Mouse (Mus musculus): ENCODE measurements around the gene Rnft2. TPM values are rescaled to one million over a fixed set of nuclear protein-coding genes. Genes with fewer than 3 reads are reported as not detected.
A peak's percentile ranks its signal among the peaks of the same experiment; 100 is the strongest.

Rnft2 gene
- total RNA-seq, 2 experiments from 2014 or later: 84.9 to 92.1 TPM

GRCm38 (mm10) chr5:118175137-118175536 lies 69.8 kb downstream of the Rnft2 start:
- DNase-seq (ENCODE audit: low spot score in 2 of 2): no peak

DNA sequence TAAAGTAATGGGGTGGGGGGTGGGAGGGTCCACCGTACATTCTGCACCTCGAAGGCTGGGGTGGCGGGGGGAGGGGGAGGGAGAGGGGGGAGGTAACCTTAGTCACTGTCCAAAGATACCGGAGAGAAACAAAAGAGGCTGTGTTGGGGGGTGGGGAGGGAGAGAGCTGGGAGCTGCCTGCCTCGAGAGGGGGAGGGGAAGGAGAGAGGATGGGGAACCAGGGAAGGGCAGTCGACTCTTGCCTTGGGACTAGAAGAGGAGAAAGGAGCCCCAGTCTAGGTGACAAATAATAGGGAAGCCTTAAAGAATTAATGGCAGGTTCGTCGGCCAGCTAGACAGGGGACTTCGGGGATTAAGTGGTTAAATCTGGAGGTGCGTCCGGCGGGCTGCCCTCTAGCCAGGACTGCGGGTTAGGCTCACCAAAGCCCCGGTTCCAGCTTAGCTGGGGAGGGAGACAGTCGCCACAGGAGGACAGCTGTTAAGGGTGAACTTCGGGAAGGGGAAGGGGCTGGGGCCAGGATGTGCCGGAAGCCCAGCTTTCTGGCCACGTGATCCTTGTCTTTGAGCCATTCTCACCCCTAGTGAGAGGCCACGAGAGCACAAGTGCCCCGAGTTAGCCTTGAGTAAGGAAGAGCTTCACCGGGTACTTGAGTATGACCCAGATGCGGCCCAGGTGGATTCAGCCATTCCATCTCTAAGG lies 70.5 kb downstream of the Rnft2 start:
- DNase-seq (ENCODE audit: low spot score in 2 of 2): no peak

DNA sequence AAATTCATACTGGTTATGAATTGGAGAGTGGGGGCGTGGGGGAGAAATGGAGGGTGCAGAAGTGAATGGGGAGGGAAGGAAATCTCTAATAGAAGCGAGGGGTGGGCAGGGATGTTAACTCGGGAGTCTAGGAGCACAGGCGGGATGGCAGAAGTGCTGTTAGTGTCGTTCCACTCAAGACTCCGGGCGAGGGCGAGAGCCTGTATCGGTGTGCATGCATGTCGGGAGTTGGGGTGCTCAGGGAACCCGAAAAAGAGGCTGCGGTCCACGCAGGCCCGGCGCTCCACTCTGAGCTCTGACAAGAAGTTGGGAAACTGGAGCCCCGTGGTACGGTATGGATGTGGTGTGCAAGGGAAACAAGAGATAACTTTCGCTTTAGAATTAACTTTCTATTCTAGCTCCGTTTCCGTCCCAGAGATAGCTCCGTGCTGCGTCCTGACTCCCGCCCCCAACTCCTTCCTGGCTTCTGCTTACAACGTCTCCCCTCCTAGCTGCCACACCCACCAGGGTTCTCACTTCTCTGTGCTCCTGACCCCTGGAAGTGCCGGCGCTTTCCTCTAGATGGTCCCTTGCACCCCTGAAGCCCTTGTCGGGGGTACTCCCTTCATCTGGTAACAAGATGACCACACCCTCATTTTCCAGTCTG lies 72.7 kb downstream of the Rnft2 start:
- DNase-seq (ENCODE audit: low spot score in 2 of 2): no peak

- DNase-seq (ENCODE audit: low spot score in 2 of 2): no peak
Measured at GRCm38 (mm10) chr5:118171665-118172064, 73.3 kb downstream of the Rnft2 start.

GRCm38 (mm10) chr5:118170888-118171529 lies 73.9 kb downstream of the Rnft2 start:
- DNase-seq (ENCODE audit: low spot score in 2 of 2): no peak

GRCm38 (mm10) chr5:118169222-118170221 lies 75.4 kb downstream of the Rnft2 start:
- DNase-seq (ENCODE audit: low spot score in 2 of 2): peak in 1 of 2 experiments; percentile 42

DNA sequence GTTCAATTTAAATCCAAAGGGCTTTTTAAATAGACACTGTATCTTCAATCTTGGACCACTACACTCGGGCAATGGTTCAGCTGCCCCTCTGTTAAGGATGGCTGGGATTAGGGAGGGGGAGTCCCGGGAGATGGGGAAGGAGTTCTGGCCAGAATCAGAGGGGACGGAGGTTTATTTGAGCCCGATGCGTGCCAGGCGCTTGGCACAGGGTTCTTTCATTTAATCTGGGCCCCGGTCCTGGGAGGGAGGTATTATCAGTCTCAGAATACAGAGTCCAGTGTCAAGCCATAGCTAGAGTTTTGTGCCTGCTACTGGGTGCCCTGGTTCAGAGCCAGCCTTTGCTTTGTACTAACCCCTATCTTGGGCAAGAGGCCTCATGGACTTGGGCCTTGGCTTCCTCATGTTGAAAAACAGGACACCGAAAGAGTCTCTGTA lies 77.3 kb downstream of the Rnft2 start:
- peak in 1 of 2 experiments; percentile 79 for DNase-seq (ENCODE audit: low spot score in 2 of 2)

DNA sequence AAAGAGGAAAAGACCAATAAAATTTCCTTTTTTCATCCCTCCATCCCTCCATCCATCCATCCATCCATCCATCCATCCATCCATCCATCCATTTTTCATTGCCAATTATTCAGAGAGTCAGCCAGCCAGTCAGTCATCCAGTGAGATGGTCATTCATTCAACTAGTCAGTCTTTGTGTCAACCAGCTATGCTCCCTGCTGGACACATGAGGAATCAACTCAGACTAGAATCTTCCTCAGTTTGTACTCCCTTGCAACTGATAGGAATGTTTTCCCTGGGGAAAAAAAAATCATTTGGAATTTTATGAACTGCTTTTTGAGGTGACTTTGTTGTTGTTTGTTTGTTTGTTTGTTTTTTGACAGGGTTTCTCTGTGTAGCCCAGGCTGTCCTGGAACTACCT lies 79.5 kb downstream of the Rnft2 start:
- no peak for DNase-seq (ENCODE audit: low spot score in 2 of 2)

DNA sequence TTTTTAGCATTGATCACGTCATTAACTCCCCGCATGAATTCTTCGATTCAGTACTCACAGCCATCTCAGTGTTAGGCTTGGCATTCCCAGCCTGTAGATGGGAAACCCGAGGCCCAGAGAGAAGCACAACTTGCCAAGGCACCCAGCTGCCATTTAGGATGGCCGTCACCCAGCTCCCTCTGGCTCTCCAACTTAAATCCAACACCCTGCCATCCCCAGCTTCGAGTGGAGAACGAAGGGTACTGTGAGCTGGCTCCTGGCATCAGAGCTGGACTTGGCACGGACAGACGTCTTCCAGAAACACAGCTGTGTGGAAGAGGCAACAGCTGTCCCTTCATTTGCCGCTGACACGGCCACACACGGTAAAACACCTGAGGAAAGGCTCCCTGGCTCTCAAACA lies 80.3 kb downstream of the Rnft2 start, which contains the start of gene Hrk:
Gene Hrk (plus strand): TSS at position 68 of the 400 bp plus-strand sequence.
- peak in 1 of 2 experiments; percentile 69 for DNase-seq (ENCODE audit: low spot score in 2 of 2)

DNA sequence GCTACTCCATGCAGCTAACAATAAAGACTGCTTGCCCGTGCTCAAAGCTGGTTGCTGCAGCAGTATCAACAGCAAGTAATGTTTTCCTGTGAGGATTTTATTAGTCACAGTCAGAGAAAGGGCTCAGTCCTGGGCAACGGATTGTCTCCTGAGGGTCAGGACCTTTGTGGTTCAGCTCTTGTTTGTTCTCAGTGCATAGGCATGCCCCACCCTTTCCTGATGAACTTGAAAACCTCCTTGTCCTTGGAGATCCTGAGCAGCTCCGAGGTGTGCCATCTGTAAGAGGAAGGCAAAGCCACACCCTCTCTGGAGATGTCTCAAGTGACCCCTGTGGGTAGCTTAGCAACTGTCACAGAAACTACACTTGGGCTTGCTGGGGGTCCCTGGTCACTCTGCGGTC lies 84.2 kb downstream of the Rnft2 start:
- DNase-seq (ENCODE audit: low spot score in 2 of 2): no peak

GRCm38 (mm10) chr5:118156976-118157375 lies 87.9 kb downstream of the Rnft2 start:
- no peak for DNase-seq (ENCODE audit: low spot score in 2 of 2)

- no peak for DNase-seq (ENCODE audit: low spot score in 2 of 2)
Measured at GRCm38 (mm10) chr5:118155565-118155947, 89.4 kb downstream of the Rnft2 start.

- peak; percentile 83 to 90 for DNase-seq (ENCODE audit: low spot score in 2 of 2)
Measured at GRCm38 (mm10) chr5:118154839-118155564, 89.9 kb downstream of the Rnft2 start, which contains the start of gene Fbxw8. Fbxw8 (minus strand) TSS chr5:118155464.

DNA sequence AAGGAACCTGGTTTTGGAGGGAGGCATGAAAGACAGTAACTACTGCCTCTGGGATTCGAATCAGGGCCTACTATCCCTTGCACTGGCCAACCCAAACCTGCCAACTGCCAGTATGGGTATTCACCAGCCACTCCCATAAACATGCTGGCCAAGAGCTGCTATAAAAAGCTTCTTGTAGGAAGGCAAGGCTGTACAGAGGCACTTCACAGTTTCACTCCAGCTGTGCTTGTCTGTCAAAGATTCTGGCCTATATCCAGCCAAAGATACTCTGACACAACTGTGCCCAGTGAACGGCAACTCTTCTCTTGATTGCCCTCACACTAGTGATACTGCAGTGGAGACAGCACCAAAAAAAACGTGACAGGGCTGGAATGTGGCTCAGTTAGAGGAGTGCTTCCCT lies 95.2 kb downstream of the Rnft2 start:
- no peak for DNase-seq (ENCODE audit: low spot score in 2 of 2)

DNA sequence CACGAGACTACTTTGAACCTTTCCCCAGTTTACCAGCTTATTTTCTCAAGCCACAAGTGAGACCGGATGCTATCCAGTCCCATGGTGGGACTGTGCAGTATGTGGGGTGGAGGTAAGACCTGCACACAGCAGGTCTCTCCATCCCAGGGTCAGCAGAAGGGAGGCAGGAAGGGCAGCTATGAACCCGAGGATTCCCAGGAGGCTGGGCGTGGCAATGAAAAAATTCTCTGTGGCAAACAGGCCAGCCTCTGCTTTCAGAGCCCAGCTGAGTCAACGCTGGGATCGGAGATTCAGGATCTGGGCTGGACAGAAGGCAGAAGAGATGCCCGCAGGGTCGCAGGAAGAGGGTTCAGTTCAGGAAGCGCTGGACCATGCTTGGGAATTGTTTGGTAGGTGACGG lies 97.7 kb downstream of the Rnft2 start:
- no peak for DNase-seq (ENCODE audit: low spot score in 2 of 2)

GRCm38 (mm10) chr5:118145999-118146679 lies 98.8 kb downstream of the Rnft2 start:
- DNase-seq (ENCODE audit: low spot score in 2 of 2): no peak

- no peak for DNase-seq (ENCODE audit: low spot score in 2 of 2)
Measured at GRCm38 (mm10) chr5:118145458-118145857, 99.5 kb downstream of the Rnft2 start.

DNA sequence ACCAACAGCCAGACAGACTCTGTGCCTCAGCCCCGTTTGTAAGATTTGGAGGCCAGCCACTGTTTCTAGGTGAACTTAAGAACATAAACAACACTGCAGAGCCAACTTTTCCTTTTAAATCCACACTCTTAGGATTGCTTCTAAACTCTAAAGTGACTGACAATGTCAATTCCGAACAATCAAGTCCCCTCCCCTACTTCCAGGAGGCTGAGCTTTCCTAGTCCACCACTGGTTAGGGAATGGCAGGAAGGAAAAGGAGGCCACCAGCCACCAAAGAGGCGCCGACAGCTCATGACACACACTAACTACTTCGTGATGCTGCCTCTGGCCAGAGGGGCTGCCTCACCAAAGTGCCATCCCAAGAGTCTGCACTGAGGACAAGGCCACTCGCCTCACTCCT lies 100.1 kb downstream of the Rnft2 start:
- DNase-seq (ENCODE audit: low spot score in 2 of 2): no peak

DNA sequence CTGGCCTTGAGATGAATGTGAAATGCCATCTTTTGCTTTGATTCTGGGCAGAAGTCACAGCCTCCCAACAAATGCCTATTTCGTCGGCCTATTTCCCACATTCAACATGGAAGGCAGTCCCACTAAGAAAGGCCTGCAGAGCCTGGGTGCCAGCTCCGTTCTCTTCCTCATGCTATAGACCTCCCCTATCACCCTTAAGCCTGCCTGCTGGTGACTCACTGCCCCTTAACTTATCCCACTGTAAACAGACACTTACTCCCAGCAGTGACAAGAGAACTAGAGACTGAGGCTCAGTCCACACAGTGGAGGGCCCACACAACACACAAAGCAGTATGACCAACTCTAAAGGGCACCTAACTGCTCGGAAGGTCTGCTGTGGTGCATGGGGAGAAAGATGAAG lies 100.6 kb downstream of the Rnft2 start:
- DNase-seq (ENCODE audit: low spot score in 2 of 2): no peak
